Mouse (Mus musculus): Measurements from ENCODE around the gene Ly6g5b.

- peak; percentile 59 for TF ChIP-seq CTCF (IDR thresholded peaks at IDR 0.05; ENCODE audit: extremely low read depth, insufficient read length, insufficient replicate concordance, low read depth, low read length)
- TF ChIP-seq POLR2A (IDR thresholded peaks at IDR 0.05; ENCODE audit: low read depth, low read length), result no peak; the same call in 1 of the 2 replicates
These were observed 37.4 kb downstream of the Ly6g5b start, which contains the start of gene Ly6g6d for GRCm38 (mm10) chr17:35077786-35078233.

Measured in small intestine, adult 2 months (tissue).